Mouse (Mus musculus) embryonic facial prominence, embryonic 11.5 days (tissue): ENCODE results near the gene Mthfr. TPM values are rescaled to one million over a fixed set of nuclear protein-coding genes. Genes with fewer than 3 reads are reported as not detected.

ENCODE experiments used
- ATAC-seq: fragments of 200-750 bp; cut with Nextera tagmentation; replicated peaks from 2 replicates; pipeline ENCODE4 v1.8.0; 2017; ENCODE audit warnings: low read depth; ENCODE audit not compliant: insufficient number of reproducible peaks, low FRiP score, low TSS enrichment
- DNase-seq: peaks from one replicate; pipeline ENCODE4 v3.0.0-alpha.2; 2015; ENCODE audit warnings: low spot score
- H3K27ac ChIP-seq: fragments of 300-500 bp; sonication (generic); replicated peaks from 2 replicates; pipeline ENCODE4 v1.5.1; 2014; ENCODE audit warnings: mild to moderate bottlenecking, low read depth, low read length, control low read depth
- H3K27me3 ChIP-seq: fragments of 300-500 bp; sonication (generic); 2 replicates; pipeline ENCODE4 v1.6.1; 2014; ENCODE audit warnings: mild to moderate bottlenecking, low read length, moderate library complexity, mixed read lengths; ENCODE audit not compliant: control insufficient read depth, insufficient read depth
- H3K36me3 ChIP-seq: fragments of 300-500 bp; sonication (generic); replicated peaks from 2 replicates; pipeline ENCODE4 v1.6.1; 2014; ENCODE audit warnings: low read depth, mild to moderate bottlenecking, low read length, moderate library complexity, mixed read lengths; ENCODE audit not compliant: control insufficient read depth, insufficient read depth
- H3K4me1 ChIP-seq: fragments of 300-500 bp; sonication (generic); 2 replicates; pipeline ENCODE4 v1.6.1; 2014; ENCODE audit warnings: low read length, mixed read lengths; ENCODE audit not compliant: control insufficient read depth, insufficient read depth
- H3K4me2 ChIP-seq: fragments of 300-500 bp; sonication (generic); 2 replicates; pipeline ENCODE4 v1.6.1; 2014; ENCODE audit warnings: low read depth, mild to moderate bottlenecking, control low read depth, low read length, moderate library complexity
- H3K4me3 ChIP-seq: fragments of 300-500 bp; sonication (generic); 2 replicates; pipeline ENCODE4 v1.5.1; 2014; ENCODE audit warnings: low read depth, low read length, control low read depth
- H3K9ac ChIP-seq: fragments of 300-500 bp; sonication (generic); replicated peaks from 2 replicates; pipeline ENCODE4 v1.6.1; 2014; ENCODE audit warnings: mild to moderate bottlenecking, control low read depth, low read length
- H3K9me3 ChIP-seq: fragments of 300-500 bp; sonication (generic); replicated peaks from 2 replicates; pipeline ENCODE4 v1.6.1; 2016; ENCODE audit warnings: mild to moderate bottlenecking, low read length, inconsistent platforms, mixed read lengths; ENCODE audit not compliant: control insufficient read depth
- WGBS: fragments of 180-500 bp; shearing (Covaris S2); extraction: QIAGEN DNeasy Blood & Tissue Kit; methylation state at CpG from one replicate; pipeline ENCODE4 v1.1.7; 2014; 5-methylcytosine and 5-hydroxymethylcytosine counted together
- polyA plus RNA-seq: library from polyadenylated mRNA; unstranded; fragments of >200 nt; fragmentation: Nextera tagmentation; extraction: Ambion mirVana; gene quantifications from 2 replicates; pipeline ENCODE4 v1.2.1, GENCODE M21; 2014

Gene Mthfr
- polyA plus RNA-seq, 1 experiment from 2014 or later = 13.5 TPM

DNA sequence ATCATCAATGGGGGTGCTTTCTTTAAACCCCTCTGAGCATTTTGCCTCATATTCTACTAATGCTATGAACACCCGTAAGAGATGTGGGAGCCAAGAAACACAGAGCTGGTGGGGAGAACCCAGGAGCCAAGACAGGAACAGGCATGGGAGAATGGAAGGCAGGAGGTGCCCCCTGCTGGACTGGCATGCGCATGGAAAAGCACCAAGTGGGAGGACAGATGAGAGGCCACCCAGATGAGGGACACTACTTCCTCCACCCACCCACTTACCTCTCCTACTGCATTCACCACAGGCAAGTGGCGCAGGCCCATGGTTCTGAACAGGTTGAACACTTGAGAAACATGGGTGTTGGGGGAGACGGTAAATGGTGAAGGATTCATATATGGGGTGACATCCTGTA lies 30.5 kb upstream of the Mthfr start:
- H3K9ac ChIP-seq = no peak overlapping the region
- no peak overlapping the region for H3K27ac ChIP-seq
- WGBS = 86% methylated on average over 4 of the region's 4 CpGs
- peaks cover 14% of the 10 kb centered on the region for H3K36me3 ChIP-seq
- peak; percentile 23 for DNase-seq
- H3K9me3 ChIP-seq = no peaks in the 10 kb centered on the region
- H3K4me1 ChIP-seq = no peaks in the 10 kb centered on the region
- no peak for ATAC-seq
- H3K4me3 ChIP-seq = no peak overlapping the region
- H3K4me2 ChIP-seq = no peak overlapping the region
- no peaks in the 10 kb centered on the region for H3K27me3 ChIP-seq

DNA sequence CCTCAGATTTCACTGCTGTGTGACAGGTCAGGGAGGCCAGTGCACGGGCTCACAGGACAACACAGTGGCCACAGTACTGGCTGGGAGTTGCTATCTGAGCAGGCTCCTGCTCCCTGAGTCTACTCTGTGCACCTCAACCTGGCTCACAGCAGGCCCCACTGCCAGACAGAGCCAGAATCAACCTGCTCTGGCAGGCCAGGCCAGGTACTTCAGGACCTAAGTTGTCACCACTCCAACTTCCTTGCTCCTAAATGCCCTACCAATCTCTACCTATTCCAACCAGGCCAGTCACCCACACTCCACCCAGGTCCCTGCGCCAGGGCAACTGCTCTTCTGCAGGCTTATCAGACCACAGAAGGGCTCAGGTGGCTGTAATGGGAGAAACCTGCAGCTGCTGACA lies 29.2 kb upstream of the Mthfr start:
- no peaks in the 10 kb centered on the region for H3K27me3 ChIP-seq
- H3K27ac ChIP-seq = no peak overlapping the region
- H3K9me3 ChIP-seq = no peaks in the 10 kb centered on the region
- H3K4me3 ChIP-seq = no peak overlapping the region
- ATAC-seq (no peak), DNase-seq (no peak)
- no peak overlapping the region; the same call in 1 of the 2 replicates for H3K4me2 ChIP-seq
- 93% methylated on average over 2 of the region's 2 CpGs for WGBS
- H3K36me3 ChIP-seq = peaks cover 16% of the 10 kb centered on the region
- H3K4me1 ChIP-seq = no peaks in the 10 kb centered on the region
- H3K9ac ChIP-seq = no peak overlapping the region

DNA sequence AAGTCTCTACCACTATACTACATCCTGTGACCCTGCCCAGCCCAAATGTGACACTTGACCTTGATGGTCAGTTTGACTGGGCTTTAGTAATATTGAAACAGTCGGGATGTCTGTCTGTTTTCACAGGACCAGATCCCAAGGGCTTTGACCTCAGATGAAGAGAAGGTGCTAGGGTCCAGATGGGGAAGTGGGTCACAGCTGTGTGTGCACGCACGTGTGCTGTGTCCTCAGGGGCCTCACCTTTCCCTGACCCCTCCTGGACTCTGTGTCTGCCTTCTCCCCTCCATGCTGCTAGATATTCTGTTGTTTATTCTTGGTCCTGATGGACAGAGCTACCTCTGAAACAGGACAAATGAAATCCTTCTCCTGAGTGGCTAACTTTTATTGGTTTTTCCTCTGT lies 27.5 kb upstream of the Mthfr start:
- Histone ChIP-seq H3K9ac (no peak overlapping the region), H3K4me1 (no peaks in the 10 kb centered on the region), H3K9me3 (no peaks in the 10 kb centered on the region), H3K36me3 (peaks cover 18% of the 10 kb centered on the region), H3K27me3 (no peaks in the 10 kb centered on the region), H3K4me3 (no peak overlapping the region), H3K27ac (no peak overlapping the region), H3K4me2 (no peak overlapping the region)
- DNase-seq = no peak
- ATAC-seq = no peak
- WGBS = 57% methylated on average over 3 of the region's 3 CpGs

DNA sequence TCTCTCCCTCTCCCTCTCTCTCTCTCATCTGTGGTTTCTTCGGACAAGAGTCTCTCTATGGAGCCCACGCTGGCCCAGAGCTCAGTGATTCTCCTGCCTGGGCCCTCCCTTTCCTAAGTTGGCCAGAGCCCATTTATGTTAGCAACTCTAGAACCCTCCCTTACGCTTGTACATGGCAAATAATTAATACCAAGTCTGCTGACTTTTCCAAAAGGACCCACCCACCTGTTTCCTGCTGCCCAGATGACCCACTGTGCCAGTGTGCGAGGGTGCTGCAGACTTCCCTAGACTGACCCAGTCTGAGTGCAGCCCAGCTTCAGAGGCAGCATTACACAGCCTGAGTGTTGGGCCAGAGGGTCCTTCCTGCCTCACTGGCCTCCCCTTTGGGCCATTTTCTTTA lies 26.7 kb upstream of the Mthfr start:
- no peak overlapping the region for H3K4me3 ChIP-seq
- no peak overlapping the region for H3K4me2 ChIP-seq
- DNase-seq (no peak), ATAC-seq (no peak)
- H3K9ac ChIP-seq = no peak overlapping the region
- H3K4me1 ChIP-seq = no peaks in the 10 kb centered on the region
- WGBS = 89% methylated on average over 4 of the region's 4 CpGs
- no peaks in the 10 kb centered on the region for H3K27me3 ChIP-seq
- peaks cover 17% of the 10 kb centered on the region for H3K36me3 ChIP-seq
- no peaks in the 10 kb centered on the region for H3K9me3 ChIP-seq
- no peak overlapping the region for H3K27ac ChIP-seq

DNA sequence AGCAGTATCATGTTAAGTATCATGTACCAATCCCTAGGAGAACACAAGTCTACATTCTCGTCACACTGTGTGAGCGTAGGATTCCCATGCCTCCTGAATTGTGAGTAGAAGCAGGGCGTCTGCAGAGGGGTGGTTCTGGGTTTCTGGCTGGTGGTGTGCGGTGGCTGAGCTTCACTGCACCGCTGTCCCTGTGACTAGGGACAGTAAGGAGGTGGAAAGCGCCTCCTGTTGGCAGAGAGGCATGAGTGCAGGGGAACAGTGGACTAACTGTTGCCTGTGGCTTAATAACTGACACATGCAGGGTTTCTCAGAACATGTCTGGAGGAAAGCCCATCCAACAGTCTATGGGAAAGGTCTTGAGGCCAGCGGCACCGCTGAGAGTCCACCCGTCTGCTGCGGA lies 23.5 kb upstream of the Mthfr start:
- peaks cover 12% of the 10 kb centered on the region for H3K36me3 ChIP-seq
- ATAC-seq (no peak), DNase-seq (no peak)
- H3K9ac ChIP-seq = no peak overlapping the region
- H3K4me1 ChIP-seq = no peaks in the 10 kb centered on the region; the same call in 1 of the 2 replicates
- no peak overlapping the region for H3K4me2 ChIP-seq
- WGBS = 81% methylated on average over 10 of the region's 10 CpGs
- no peaks in the 10 kb centered on the region for H3K9me3 ChIP-seq
- H3K27ac ChIP-seq = no peak overlapping the region
- no peak overlapping the region for H3K4me3 ChIP-seq
- H3K27me3 ChIP-seq = no peaks in the 10 kb centered on the region

DNA sequence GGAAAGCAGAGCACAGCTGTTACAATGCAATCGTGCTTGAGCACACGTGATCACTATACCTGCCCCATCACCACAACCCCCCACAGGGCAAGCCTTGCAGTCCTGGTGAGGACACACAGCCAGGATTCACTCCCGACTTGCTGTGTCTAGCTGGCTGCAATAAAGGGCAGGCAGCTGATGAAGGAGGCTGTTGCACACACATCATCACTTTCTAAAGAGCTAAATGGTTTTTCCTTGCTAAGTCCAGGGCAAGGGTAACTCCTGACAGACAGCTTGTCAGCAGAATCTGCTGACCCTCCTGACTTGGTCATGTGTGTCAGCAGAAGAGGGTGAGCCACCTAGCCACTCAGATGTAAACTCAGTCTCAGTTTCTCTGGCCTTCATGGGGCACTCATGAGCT lies 21.9 kb upstream of the Mthfr start:
- Histone ChIP-seq H3K27me3 (no peaks in the 10 kb centered on the region), H3K9me3 (no peaks in the 10 kb centered on the region), H3K36me3 (peaks cover 18% of the 10 kb centered on the region), H3K4me2 (no peak overlapping the region), H3K27ac (no peak overlapping the region), H3K4me3 (no peak overlapping the region), H3K9ac (no peak overlapping the region), H3K4me1 (no peaks in the 10 kb centered on the region; the same call in 1 of the 2 replicates)
- no peak for ATAC-seq
- 71% methylated on average over 3 of the region's 3 CpGs for WGBS
- no peak for DNase-seq

DNA sequence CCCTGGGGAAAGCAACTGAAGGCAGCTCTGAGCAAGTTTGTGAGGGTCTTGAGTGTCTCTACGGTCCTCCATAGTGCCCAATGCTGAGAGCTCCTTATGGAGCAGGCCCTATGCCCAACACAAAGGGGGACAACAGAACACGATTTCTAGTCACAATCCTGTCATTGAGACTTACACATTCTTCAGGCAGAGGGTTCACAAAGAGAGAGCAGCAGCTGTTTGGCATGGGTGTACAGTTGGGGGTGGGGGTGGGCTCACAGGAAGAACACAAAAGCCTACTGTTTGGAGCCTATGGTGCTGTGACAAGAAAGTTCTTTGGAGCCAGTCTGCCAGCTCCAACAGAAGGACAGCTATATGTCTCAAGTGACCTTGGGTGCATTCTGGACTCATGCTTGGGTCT lies 20.5 kb upstream of the Mthfr start:
- Histone ChIP-seq H3K36me3 (peaks cover 22% of the 10 kb centered on the region), H3K27me3 (no peaks in the 10 kb centered on the region), H3K27ac (peak overlapping the region; percentile 8; the same call in 1 of the 2 replicates), H3K9me3 (no peaks in the 10 kb centered on the region), H3K4me2 (no peak overlapping the region), H3K4me3 (no peak overlapping the region), H3K4me1 (no peaks in the 10 kb centered on the region; the same call in 1 of the 2 replicates), H3K9ac (no peak overlapping the region)
- WGBS = 33% methylated on average over 2 of the region's 2 CpGs
- DNase-seq (no peak), ATAC-seq (no peak)

DNA sequence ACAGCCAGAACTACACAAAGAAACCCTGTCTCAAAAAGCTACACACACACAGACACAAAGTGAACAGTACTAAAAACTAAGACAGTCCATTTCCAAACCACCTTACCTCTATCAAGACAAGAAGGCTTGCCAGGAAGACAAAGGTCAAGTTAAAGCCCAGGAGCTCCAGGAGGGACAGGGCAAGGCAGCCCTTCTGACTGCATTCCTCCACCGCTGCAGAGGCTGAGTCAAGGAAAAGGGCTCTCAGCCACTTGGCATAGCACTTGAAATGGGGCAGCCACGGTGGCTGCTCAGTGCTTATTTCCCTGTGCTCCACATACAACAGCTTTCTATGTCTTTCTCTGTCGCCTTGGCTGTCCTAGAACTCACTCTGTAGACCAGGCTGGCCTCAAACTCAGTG lies 14.9 kb upstream of the Mthfr start:
- no peak overlapping the region for H3K9ac ChIP-seq

More for the DNA sequence above, 14.9 kb upstream of the Mthfr start:
- ATAC-seq (no peak), DNase-seq (no peak)
- H3K4me3 ChIP-seq = no peak overlapping the region
- H3K4me1 ChIP-seq = no peaks in the 10 kb centered on the region
- no peaks in the 10 kb centered on the region for H3K9me3 ChIP-seq
- peaks cover 12% of the 10 kb centered on the region for H3K36me3 ChIP-seq
- H3K4me2 ChIP-seq = no peak overlapping the region
- H3K27ac ChIP-seq = no peak overlapping the region
- 86% methylated on average over 3 of the region's 3 CpGs for WGBS
- no peaks in the 10 kb centered on the region for H3K27me3 ChIP-seq
